Mouse (Mus musculus): ENCODE measurements around the gene Asz1. TPM values are rescaled to one million over a fixed set of nuclear protein-coding genes. Genes with fewer than 3 reads are reported as not detected.
A peak's percentile ranks its signal among the peaks of the same experiment; 100 is the strongest.

Asz1 gene
- polyA plus RNA-seq, 1 experiment from 2014 or later, result not detected

DNA sequence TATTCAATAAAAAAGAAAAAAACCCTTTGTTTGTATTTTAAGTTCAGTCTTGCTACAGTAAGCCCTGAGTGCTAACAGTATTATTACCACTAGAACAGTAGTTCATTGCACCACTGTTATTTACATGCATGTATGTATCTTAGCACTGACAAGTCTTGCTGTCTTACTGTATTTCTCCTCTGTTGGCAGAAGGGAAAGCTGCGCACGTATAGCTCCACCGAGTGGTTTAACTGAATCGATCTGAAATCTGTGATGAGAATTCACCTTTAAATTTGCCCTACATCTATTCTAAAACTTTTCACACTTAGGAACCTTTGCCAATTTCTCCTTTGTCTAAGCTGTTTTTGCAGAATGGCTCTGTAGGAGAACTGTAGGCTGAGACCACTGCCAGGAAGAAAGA lies 64.6 kb downstream of the Asz1 start:
- H3K27me3 ChIP-seq (replicated peaks; ENCODE audit: low read depth, poor library complexity, severe bottlenecking), result no peaks in the 10 kb centered on the region
- H3K36me3 ChIP-seq (replicated peaks), result no peaks in the 10 kb centered on the region
- WGBS, result 83% methylated on average over 4 of the region's 4 CpGs

DNA sequence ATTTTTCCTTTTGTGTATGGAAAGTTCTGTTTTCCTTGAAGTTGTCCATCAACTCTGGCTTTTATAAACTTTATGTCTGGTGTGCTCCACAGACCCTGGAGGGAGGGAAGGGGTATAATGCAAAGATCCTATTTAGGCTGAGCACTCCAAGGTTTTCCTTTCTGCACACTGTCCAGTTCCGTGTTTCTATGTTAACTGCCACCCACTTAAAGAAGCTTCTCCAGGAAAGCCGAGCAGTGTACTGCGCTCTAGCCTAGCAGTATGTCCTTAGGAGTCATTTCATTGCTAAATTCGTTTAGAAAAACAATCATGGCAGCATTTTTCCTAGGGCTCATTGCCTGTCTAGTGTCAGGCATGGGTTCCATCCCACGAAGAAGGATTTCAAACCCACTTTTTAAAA lies 65.7 kb downstream of the Asz1 start:
- 87% methylated on average over 5 of the region's 5 CpGs for WGBS
- no peaks in the 10 kb centered on the region for H3K4me1 ChIP-seq
- no peak for DNase-seq (ENCODE audit: low spot score)
- no peak overlapping the region for H3K4me3 ChIP-seq
- no peaks in the 10 kb centered on the region for H3K27me3 ChIP-seq (replicated peaks; ENCODE audit: low read depth, poor library complexity, severe bottlenecking)
- no peaks in the 10 kb centered on the region for H3K9me3 ChIP-seq
- no peaks in the 10 kb centered on the region for H3K36me3 ChIP-seq (replicated peaks)
- H3K27ac ChIP-seq (replicated peaks), result no peak overlapping the region

More for the DNA sequence above, 64.6 kb downstream of the Asz1 start:
- no peaks in the 10 kb centered on the region for H3K9me3 ChIP-seq
- no peak overlapping the region for H3K4me3 ChIP-seq
- DNase-seq (ENCODE audit: low spot score), result no peak
- no peaks in the 10 kb centered on the region for H3K4me1 ChIP-seq
- H3K27ac ChIP-seq (replicated peaks), result no peak overlapping the region

GRCm38 (mm10) chr6:18032271-18032670 lies 76.6 kb downstream of the Asz1 start:
- H3K27me3 ChIP-seq (replicated peaks; ENCODE audit: low read depth, poor library complexity, severe bottlenecking), result peaks cover 64% of the 10 kb centered on the region
- H3K4me3 ChIP-seq, result peak overlapping the region; percentile 69
- H3K27ac ChIP-seq (replicated peaks), result no peak overlapping the region
- no peak for DNase-seq (ENCODE audit: low spot score)
- peaks cover 25% of the 10 kb centered on the region for H3K4me1 ChIP-seq
- H3K9me3 ChIP-seq, result no peaks in the 10 kb centered on the region
- WGBS, result 17% methylated on average over 6 of the region's 6 CpGs
- no peaks in the 10 kb centered on the region for H3K36me3 ChIP-seq (replicated peaks)

- no peaks in the 10 kb centered on the region for H3K36me3 ChIP-seq (replicated peaks)
- peaks cover 64% of the 10 kb centered on the region for H3K27me3 ChIP-seq (replicated peaks; ENCODE audit: low read depth, poor library complexity, severe bottlenecking)
- no peak overlapping the region for H3K27ac ChIP-seq (replicated peaks)
- WGBS, result under 1% methylated on average over 29 of the region's 29 CpGs
- H3K4me3 ChIP-seq, result peak overlapping the region; percentile 69
- DNase-seq (ENCODE audit: low spot score), result peak; percentile 48
- H3K4me1 ChIP-seq, result peaks cover 25% of the 10 kb centered on the region
- H3K9me3 ChIP-seq, result no peaks in the 10 kb centered on the region
These were observed 77.3 kb downstream of the Asz1 start for GRCm38 (mm10) chr6:18031509-18032010.

DNA sequence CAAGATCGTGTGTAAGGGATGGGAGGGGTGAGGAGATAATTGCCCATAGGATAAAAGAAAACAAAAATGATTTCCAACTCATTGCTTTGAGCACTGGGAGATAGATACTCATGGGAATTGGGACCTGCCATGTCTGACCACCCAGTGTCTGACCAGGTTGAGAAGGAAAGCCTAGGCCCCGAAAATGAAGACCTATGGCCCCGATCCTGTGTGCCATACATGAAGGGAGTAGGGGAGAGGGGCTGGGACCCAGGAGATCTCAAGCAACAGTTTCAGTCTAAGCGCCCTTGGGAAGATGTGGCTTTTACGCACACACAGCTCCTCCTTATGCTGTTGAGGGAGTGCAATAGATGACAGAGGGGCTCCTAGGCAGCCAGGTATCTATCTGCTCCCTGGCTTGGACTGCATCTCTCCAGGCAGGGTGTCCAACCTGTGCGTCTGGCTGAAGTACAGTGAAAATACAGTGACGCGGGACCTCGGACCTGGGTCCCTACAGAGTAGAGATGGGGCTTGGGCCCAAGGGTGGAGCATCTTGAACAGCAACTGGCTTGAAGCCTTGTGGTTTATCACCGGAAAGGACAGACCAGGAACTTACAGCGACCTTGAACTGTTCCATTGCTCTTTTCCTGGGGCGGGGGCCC lies 77.9 kb downstream of the Asz1 start:
- Histone ChIP-seq H3K27ac (replicated peaks) (no peak overlapping the region), H3K27me3 (replicated peaks; ENCODE audit: low read depth, poor library complexity, severe bottlenecking) (peaks cover 64% of the 10 kb centered on the region), H3K4me3 (peak overlapping the region; percentile 69), H3K9me3 (no peaks in the 10 kb centered on the region), H3K36me3 (replicated peaks) (no peaks in the 10 kb centered on the region), H3K4me1 (peaks cover 25% of the 10 kb centered on the region)
- DNase-seq (ENCODE audit: low spot score), result peak; percentile 22
- WGBS, result 10% methylated on average over 12 of the region's 12 CpGs

- H3K4me3 ChIP-seq, result peak within 1 kb of the TSS; percentile 69
- H3K36me3 ChIP-seq (replicated peaks), result no peaks in the 10 kb centered on the region
- H3K27ac ChIP-seq (replicated peaks), result no peak within 1 kb of the TSS; the same call in 1 of the 2 replicates
- WGBS, result under 1% methylated on average over 47 of the region's 47 CpGs
- H3K27me3 ChIP-seq (replicated peaks; ENCODE audit: low read depth, poor library complexity, severe bottlenecking), result peaks cover 60% of the 10 kb centered on the region
- no peaks in the 10 kb centered on the region for H3K9me3 ChIP-seq
- H3K4me1 ChIP-seq, result peaks cover 25% of the 10 kb centered on the region
- peak; percentile 64 for DNase-seq (ENCODE audit: low spot score)
These were observed 78.9 kb downstream of the Asz1 start, which contains the start of gene Wnt2 for GRCm38 (mm10) chr6:18029746-18030656. Wnt2 (minus strand) TSS chr6:18030585.

DNA sequence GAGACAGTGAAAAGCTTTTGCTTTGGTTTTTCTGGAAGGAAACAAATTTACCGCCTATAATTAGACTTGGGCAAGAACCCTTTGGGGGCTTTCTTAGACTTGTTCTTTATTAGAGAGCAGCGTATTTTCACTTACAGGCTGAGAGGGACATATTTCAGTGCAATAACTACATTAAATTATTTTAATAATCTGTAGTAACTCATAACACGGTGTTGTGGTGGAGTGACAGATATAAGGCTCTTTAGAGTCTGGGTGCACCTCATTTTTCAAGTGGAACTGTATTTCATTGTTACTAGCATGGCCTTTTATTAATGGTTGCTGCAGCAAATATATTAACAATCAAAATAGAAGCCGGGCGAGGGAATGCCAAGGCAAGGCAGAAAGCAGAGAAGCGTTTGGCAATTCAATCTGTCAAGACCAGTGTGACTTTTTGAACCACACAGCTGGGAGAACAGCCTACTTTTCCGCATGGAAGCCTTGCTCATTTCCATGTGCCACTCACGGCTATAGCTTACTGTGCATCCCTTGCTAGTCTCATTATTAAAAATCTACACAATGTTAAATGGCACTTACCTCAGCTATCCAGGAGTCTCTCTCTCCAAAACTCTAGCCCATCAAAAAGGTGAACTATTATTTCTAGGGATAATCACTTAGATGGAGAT lies 84.6 kb downstream of the Asz1 start:
- peaks cover 17% of the 10 kb centered on the region for H3K27me3 ChIP-seq (replicated peaks; ENCODE audit: low read depth, poor library complexity, severe bottlenecking)
- H3K9me3 ChIP-seq, result no peaks in the 10 kb centered on the region
- H3K27ac ChIP-seq (replicated peaks), result no peak overlapping the region
- no peaks in the 10 kb centered on the region for H3K36me3 ChIP-seq (replicated peaks)
- H3K4me1 ChIP-seq, result no peaks in the 10 kb centered on the region
- no peak overlapping the region for H3K4me3 ChIP-seq
- 90% methylated on average over 8 of the region's 8 CpGs for WGBS
- no peak for DNase-seq (ENCODE audit: low spot score)

DNA sequence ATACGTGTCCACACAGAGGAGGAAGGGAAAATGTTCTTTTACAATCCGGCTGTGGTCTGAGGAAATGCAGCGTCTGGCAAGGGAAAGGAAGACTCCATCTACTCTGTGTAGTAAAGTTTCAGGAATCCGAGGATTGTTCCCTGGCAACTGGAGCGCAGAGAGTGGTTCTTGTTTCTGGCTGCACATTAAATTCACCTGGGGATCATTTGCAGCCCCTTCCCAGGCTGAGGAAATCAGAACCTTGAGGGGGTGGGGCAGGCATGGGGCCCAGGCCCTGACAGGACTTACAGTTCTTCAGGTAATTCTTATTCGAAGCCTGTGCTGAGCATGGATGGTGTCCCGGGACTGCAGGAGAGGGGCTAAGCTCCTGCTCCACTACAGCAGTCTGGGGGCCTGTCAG lies 95.5 kb downstream of the Asz1 start:
- DNase-seq (ENCODE audit: low spot score), result peak; percentile 27
- H3K27me3 ChIP-seq (replicated peaks; ENCODE audit: low read depth, poor library complexity, severe bottlenecking), result no peaks in the 10 kb centered on the region
- peaks cover 7% of the 10 kb centered on the region for H3K4me1 ChIP-seq
- no peaks in the 10 kb centered on the region for H3K36me3 ChIP-seq (replicated peaks)
- WGBS, result 71% methylated on average over 7 of the region's 7 CpGs
- no peak overlapping the region for H3K27ac ChIP-seq (replicated peaks)
- no peak overlapping the region for H3K4me3 ChIP-seq
- H3K9me3 ChIP-seq, result no peaks in the 10 kb centered on the region

DNA sequence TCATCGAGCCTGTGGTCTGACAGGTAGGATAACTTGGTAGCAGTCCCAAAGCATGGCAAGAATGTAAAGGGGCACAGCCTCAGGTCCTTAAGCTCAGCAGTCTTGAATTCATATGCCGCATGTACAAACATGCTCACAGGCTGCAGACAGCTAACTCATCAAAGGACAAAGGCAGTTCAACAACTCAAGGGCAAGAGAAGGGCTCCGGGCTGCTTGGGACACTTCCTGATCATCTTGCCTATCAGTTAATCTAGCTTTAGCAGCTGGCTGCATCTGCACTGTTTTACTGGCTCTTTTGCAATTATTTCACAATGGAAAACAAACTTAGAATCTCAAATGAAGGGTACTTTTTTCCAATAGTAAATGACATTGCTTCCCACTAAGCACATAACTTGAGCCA lies 101.5 kb downstream of the Asz1 start:
- Histone ChIP-seq H3K27me3 (replicated peaks; ENCODE audit: low read depth, poor library complexity, severe bottlenecking) (no peaks in the 10 kb centered on the region), H3K9me3 (no peaks in the 10 kb centered on the region), H3K4me1 (no peaks in the 10 kb centered on the region), H3K4me3 (no peak overlapping the region), H3K27ac (replicated peaks) (no peak overlapping the region), H3K36me3 (replicated peaks) (no peaks in the 10 kb centered on the region)
- DNase-seq (ENCODE audit: low spot score), result no peak
- 75% methylated on average over 3 of the region's 3 CpGs for WGBS

DNA sequence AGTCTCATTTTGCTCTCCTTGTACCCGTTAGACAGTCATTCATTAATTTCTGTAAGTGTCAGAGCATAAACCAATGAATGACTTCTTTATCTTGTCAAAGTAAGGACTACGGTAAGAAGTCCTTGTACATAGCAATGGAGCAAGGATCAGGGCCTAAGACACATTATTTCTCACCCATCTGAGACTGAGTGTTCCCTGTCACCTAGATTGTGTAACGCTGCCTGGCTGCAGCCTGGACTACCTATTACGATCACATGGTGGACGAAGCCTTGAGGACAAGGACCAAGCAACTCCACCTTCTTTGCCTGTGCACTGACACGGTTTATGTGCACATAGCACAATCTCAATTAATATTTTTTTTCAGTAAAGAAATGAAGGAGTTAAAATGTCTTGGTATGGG lies 106.8 kb downstream of the Asz1 start:
- no peaks in the 10 kb centered on the region for H3K27me3 ChIP-seq (replicated peaks; ENCODE audit: low read depth, poor library complexity, severe bottlenecking)
- 93% methylated on average over 6 of the region's 6 CpGs for WGBS
- H3K4me3 ChIP-seq, result no peak overlapping the region
- H3K27ac ChIP-seq (replicated peaks), result no peak overlapping the region
- DNase-seq (ENCODE audit: low spot score), result no peak
- no peaks in the 10 kb centered on the region for H3K36me3 ChIP-seq (replicated peaks)
- no peaks in the 10 kb centered on the region for H3K9me3 ChIP-seq
- peaks cover 4% of the 10 kb centered on the region for H3K4me1 ChIP-seq
